Mouse (Mus musculus): ENCODE data around the gene Pms1. TPM values are rescaled to one million over a fixed set of nuclear protein-coding genes. Genes with fewer than 3 reads are reported as not detected.

The Pms1 gene
- polyA plus RNA-seq, 1 experiment from 2014 or later = 30.3 TPM

DNA sequence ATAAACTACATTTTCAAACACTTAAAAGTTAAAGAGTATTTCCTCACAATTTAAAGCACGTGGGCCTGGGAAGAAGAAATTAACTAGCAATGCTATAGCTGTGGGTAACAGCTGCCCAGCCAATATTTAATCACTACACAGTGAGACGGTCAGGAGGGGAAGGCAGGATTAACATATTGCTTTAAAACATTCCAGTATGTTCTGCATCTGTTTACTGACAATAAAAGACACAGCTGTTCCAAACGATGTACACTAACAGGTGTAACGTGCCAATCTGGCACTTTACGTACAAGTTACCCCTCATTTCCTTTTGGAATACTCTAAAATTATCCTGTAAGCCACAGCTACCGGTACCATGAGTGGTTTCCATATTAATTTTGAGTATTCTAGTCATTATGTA is 139.1 kb downstream of the Pms1 start:
- Histone ChIP-seq H3K4me1 (no peaks in the 10 kb centered on the region), H3K27ac (no peak overlapping the region), H3K27me3 (ENCODE audit: low read depth, poor library complexity, severe bottlenecking) (no peaks in the 10 kb centered on the region), H3K4me3 (no peak overlapping the region), H3K36me3 (no peaks in the 10 kb centered on the region), H3K9me3 (replicated peaks) (no peaks in the 10 kb centered on the region)
- DNase-seq (ENCODE audit: low spot score) = no peak
- WGBS = 78% methylated on average over 6 of the region's 6 CpGs

Other genes with a start within 250 kb of the Pms1 start
- gene Mstn, start 235.4 kb downstream of the Pms1 start, polyA plus RNA-seq (2016; fragmentation: Nextera tagmentation; extraction: Ambion mirVana) = 0.88 and 1.2 TPM in 2 replicates
- gene 1700019A02Rik, start 109.4 kb downstream of the Pms1 start, polyA plus RNA-seq (2016; fragmentation: Nextera tagmentation; extraction: Ambion mirVana) = not detected in 2 replicates
- 64.2 and 66.8 TPM in 2 replicates for gene Ormdl1, start 77 bp upstream of the Pms1 start, polyA plus RNA-seq (2016; fragmentation: Nextera tagmentation; extraction: Ambion mirVana)
- gene Gm28778, start 93 bp upstream of the Pms1 start, polyA plus RNA-seq (2016; fragmentation: Nextera tagmentation; extraction: Ambion mirVana) = not detected in 2 replicates
- 24.6 and 25.5 TPM in 2 replicates for gene Osgepl1, start 16.6 kb upstream of the Pms1 start, polyA plus RNA-seq (2016; fragmentation: Nextera tagmentation; extraction: Ambion mirVana)
- not detected in 2 replicates for gene Asdurf, start 55.6 kb upstream of the Pms1 start, polyA plus RNA-seq (2016; fragmentation: Nextera tagmentation; extraction: Ambion mirVana)
- 0.99 and 1.0 TPM in 2 replicates for gene Gm28551, start 55.6 kb upstream of the Pms1 start, polyA plus RNA-seq (2016; fragmentation: Nextera tagmentation; extraction: Ambion mirVana)
- gene Asnsd1, start 55.7 kb upstream of the Pms1 start, polyA plus RNA-seq (2016; fragmentation: Nextera tagmentation; extraction: Ambion mirVana) = 83.2 and 86.8 TPM in 2 replicates